Mouse (Mus musculus) thymus, adult 2 months (tissue): ENCODE measurements around the gene Hnrnpul2.
A peak's percentile ranks its signal among the peaks of the same experiment; 100 is the strongest.

Source experiments
- CTCF ChIP-seq: fragments of 200-500 bp; IDR thresholded peaks from 2 replicates; pipeline ENCODE4 v1.5.1; 2012; ENCODE audit warnings: mild to moderate bottlenecking, control low read depth, low read length, moderate library complexity, borderline replicate concordance; ENCODE audit not compliant: control insufficient read depth, poor library complexity, insufficient read depth; ENCODE audit errors: extremely low read depth
- POLR2A ChIP-seq: fragments of 200-500 bp; IDR thresholded peaks from 2 replicates; pipeline ENCODE4 v1.6.1; 2012; ENCODE audit warnings: mild to moderate bottlenecking, low read length, control low read depth, moderate library complexity; ENCODE audit not compliant: control insufficient read depth, poor library complexity, insufficient read depth; ENCODE audit errors: extremely low read depth

- TF ChIP-seq CTCF = peak; percentile 62; the same call in 1 of the 2 replicates
- TF ChIP-seq POLR2A = peak; percentile 98
Observed at GRCm38 (mm10) chr19:8774086-8774835, 45.5 kb upstream of the Hnrnpul2 start, which contains the start of gene Tmem179b.
